Mouse (Mus musculus): ENCODE measurements around the gene Rps7.

DNA sequence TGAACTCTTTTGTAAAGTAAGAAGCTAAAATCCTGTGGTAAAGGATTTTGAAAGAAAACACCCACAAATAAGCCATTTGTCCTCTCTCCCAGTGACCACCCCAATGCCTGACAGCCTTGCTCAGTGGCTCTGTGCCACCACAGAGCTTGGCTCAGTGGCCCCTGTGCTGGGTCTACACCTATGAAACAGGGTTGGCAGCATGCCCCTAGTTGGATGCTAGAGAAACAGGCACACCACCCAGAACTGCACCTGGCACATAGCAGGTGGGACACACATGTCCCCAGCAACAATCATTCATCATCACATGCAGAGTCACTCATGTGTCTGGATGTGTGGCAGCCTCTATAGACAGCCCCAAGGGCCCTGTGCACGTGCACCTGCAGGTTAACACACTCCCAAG, 32.3 kb downstream of the Rps7 start:
- TF ChIP-seq CTCF (IDR thresholded peaks at IDR 0.05; ENCODE audit: low read depth) (no peak), EP300 (IDR thresholded peaks at IDR 0.05; ENCODE audit: low read depth) (no peak)

Data from heart, postnatal 0 days (tissue).